Mouse (Mus musculus) G1E (cell line): ENCODE measurements around the gene Wdr61. TPM values are rescaled to one million over a fixed set of nuclear protein-coding genes. Genes with fewer than 3 reads are reported as not detected.

Source experiments
- ATAC-seq: 2 replicates; pipeline ENCODE4 v1.8.0; 2016; ENCODE audit warnings: mild to moderate bottlenecking; ENCODE audit not compliant: insufficient number of reproducible peaks, poor library complexity, low FRiP score, severe bottlenecking; ENCODE audit errors: extremely low read depth
- DNase-seq: peaks from one replicate; pipeline ENCODE4 v3.0.0; 2012; ENCODE audit warnings: low spot score
- H3K27me3 ChIP-seq: 2 replicates; pipeline ENCODE4 v1.6.1; 2012; ENCODE audit warnings: mild to moderate bottlenecking, low read length, inconsistent platforms; ENCODE audit not compliant: insufficient read depth
- H3K36me3 ChIP-seq: replicated peaks from 2 replicates; pipeline ENCODE3; 2012; ENCODE audit warnings: mild to moderate bottlenecking, inconsistent platforms
- H3K4me1 ChIP-seq: 2 replicates; pipeline ENCODE4 v1.6.1; 2012; ENCODE audit warnings: low read depth, low read length, inconsistent platforms, mixed read lengths; ENCODE audit not compliant: insufficient read depth
- H3K4me3 ChIP-seq: 2 replicates; pipeline ENCODE4 v1.5.1; 2012; ENCODE audit warnings: low read depth, mild to moderate bottlenecking, inconsistent platforms, low read length, moderate library complexity, mixed read lengths
- H3K9me3 ChIP-seq: replicated peaks from 2 replicates; pipeline ENCODE4 v1.6.1; 2012; ENCODE audit warnings: inconsistent platforms
- CTCF ChIP-seq: IDR thresholded peaks from 2 replicates; pipeline ENCODE4 v1.5.1; 2012; ENCODE audit warnings: low read depth, low read length, inconsistent platforms, mixed read lengths
- GATA1 ChIP-seq: IDR thresholded peaks from 2 replicates; pipeline ENCODE4 v1.6.1; 2012; ENCODE audit warnings: borderline replicate concordance, low read length, inconsistent platforms, mixed read lengths
- GATA2 ChIP-seq: IDR thresholded peaks from 2 replicates; pipeline ENCODE4 v1.6.1; 2012; ENCODE audit warnings: low read depth, low read length, inconsistent platforms, borderline replicate concordance
- POLR2AphosphoS5 ChIP-seq: IDR thresholded peaks from 2 replicates; pipeline ENCODE4 v1.6.1; 2012; ENCODE audit warnings: low read depth, low read length, inconsistent platforms; ENCODE audit not compliant: insufficient replicate concordance
- TAL1 ChIP-seq: conservative IDR thresholded peaks from 2 replicates; pipeline ENCODE4 v1.6.1; 2012; ENCODE audit warnings: low read depth, low read length, inconsistent platforms, mixed read lengths
- polyA plus RNA-seq: library from polyadenylated mRNA; stranded (reverse); fragments of >175 nt; gene quantifications from 2 replicates; pipeline ENCODE4 v1.2.3, GENCODE M21; 2012
- total RNA-seq, 2 experiments: library from RNA; stranded (forward) in 1 of 2; stranded (reverse) in 1 of 2; fragments of 200-1000 nt in 1 of 2; fragments of >200 nt in 1 of 2; fragmentation: Nextera tagmentation in 1 of 2; gene quantifications; 2 replicates each; pipeline ENCODE4 v1.2.3; 2014 to 2017

Wdr61 gene
- total and polyA plus RNA-seq, 3 experiments, result 32.6 to 109 (median 55.8) TPM

DNA sequence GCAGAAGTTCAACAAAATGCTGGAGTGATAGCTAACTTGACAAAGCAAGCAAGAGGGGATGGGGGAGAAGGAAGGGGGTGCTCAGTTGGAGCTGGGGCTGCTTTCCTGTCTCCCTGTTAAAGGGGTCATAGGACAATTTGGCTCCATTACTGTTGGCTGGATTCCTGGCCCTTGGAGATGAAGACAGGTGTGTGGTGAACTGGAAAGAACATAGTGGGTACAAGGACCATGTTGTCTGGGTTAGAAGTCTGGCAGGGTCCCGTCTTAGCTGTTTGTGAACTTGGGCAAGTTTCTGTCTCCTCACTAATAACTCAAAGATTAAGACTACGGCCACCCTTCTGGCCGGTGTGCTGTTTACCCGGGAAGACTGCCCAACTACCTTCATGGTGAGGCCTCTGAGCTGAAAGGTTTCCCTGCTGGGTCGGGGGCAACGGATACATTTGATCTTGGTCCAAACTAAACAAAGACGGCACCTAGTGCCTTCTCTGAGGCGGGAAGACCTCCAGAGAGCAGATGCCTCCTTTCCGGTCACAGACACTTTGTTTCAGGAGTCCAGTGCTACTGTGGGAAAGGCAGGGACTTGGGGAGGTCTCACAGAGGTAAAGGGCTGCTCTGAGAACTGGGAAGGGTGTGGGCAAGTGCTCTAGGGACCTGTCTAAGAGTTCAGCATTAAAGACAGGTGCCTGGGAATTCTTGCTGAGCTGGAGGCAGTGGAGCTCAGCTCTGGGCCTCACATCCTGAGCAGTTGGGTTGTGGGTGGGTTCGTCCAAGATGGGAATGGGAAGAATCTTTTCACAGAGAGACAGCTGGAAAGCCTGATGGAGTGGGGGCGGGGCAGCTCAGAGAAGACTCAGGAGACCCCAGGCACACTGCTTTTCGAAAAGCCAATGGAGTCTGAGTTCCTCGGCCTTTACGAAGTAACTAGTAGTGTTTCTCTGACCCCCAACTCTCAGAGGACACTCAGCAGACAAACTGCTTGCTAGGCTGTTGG lies 46.8 kb downstream of the Wdr61 start:
- ATAC-seq (no peak), DNase-seq (no peak)
- no peak overlapping the region for H3K4me3 ChIP-seq
- TF ChIP-seq POLR2AphosphoS5 (no peak), GATA1 (no peak), GATA2 (no peak), TAL1 (no peak), CTCF (no peak)
- H3K27me3 ChIP-seq, result peaks cover 26% of the 10 kb centered on the region
- H3K9me3 ChIP-seq, result no peaks in the 10 kb centered on the region
- no peaks in the 10 kb centered on the region for H3K4me1 ChIP-seq
- H3K36me3 ChIP-seq, result no peaks in the 10 kb centered on the region

DNA sequence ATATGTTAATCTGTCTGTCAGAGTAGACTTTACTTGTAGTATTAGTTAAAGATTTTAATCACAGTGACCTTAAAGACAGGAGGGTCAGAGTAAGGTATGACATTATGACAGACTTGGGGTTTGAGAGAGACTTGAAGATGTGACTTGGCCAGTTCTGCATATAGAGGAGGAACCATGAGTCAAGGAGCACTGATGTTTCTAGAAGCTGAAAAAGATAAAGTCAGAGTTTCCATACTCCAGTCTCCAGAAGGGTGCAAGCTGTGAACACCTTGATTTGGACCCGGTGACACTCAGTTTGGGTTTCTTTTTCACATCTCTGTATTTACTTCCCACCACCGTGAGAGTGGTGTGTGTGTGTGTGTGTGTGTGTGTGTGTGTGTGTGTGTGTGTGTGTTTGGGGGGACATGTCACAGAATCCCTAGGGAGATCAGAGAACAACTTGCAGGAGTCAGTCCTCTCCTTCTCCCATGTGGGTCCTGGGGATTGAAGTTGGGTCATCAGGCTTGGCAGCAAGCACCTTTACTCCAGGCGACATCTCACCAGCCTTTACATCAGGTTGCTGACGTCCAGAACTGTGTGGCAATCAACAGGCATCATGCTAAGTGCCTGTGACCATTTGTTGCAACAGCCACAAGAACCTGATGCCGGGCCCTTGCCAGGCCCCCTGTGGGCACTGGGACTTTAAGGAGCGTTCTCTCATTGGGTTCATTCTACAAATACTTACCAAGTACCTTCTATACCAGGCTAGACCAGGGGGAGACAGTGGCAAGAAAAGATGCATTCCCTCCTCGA lies 50.3 kb downstream of the Wdr61 start:
- TF ChIP-seq GATA1 (no peak), GATA2 (no peak), TAL1 (no peak), POLR2AphosphoS5 (no peak), CTCF (no peak)
- H3K4me1 ChIP-seq, result no peaks in the 10 kb centered on the region
- H3K4me3 ChIP-seq, result no peak overlapping the region
- no peaks in the 10 kb centered on the region for H3K36me3 ChIP-seq
- peaks cover 18% of the 10 kb centered on the region for H3K27me3 ChIP-seq
- no peaks in the 10 kb centered on the region for H3K9me3 ChIP-seq
- ATAC-seq, result no peak
- no peak for DNase-seq

DNA sequence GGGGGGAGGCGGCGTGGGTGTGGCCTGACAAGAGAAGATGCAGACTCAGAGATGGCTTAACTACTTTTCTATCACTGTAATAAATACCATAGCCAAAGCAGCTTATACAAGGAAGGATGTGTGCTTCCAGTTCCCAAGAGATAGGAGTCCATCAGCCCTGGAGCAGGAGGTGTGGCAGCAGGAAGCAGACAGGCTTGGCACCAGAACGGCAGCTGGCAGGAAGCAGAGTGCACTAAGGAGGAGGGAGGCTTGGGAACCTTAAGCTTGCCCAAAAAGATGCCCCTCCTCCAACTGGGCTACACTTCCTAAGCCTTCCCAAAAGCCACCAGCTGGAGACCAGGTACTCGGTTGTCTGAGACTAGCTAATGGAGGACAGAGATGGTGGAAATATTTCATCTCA lies 51.5 kb downstream of the Wdr61 start:
- TF ChIP-seq GATA1 (no peak), GATA2 (no peak), CTCF (no peak), POLR2AphosphoS5 (no peak), TAL1 (no peak)
- peaks cover 16% of the 10 kb centered on the region for H3K27me3 ChIP-seq
- no peak overlapping the region for H3K4me3 ChIP-seq

DNA sequence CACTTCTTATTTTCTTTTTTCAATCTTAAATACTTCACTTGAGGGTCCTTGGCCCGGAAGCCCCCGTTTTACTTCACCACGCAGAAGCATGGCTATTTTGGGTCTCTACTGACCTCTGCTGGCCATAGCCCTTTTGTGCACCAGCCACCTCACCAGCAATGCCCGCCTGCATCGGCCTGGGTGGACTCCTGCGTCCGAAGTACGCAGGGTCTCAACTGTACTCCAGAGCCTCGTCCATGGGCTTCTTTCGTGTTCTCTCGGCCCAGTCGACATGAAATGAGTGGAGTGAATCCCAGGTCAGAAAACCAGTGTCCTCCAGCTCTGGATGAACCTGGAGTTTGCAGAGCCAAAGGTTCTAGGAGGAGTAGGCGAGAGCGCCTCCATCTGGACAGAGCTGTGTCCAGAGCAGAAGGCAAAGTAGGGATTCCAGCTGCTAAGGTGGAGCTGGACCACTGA lies 57.8 kb downstream of the Wdr61 start:
- Histone ChIP-seq H3K4me3 (no peak overlapping the region), H3K4me1 (peaks cover 4% of the 10 kb centered on the region), H3K27me3 (peaks cover 22% of the 10 kb centered on the region), H3K36me3 (no peaks in the 10 kb centered on the region), H3K9me3 (no peaks in the 10 kb centered on the region)
- TF ChIP-seq GATA2, result no peak
- TF ChIP-seq CTCF, result peak; percentile 59
- no peak for TF ChIP-seq GATA1
- no peak for TF ChIP-seq TAL1
- ATAC-seq (no peak), DNase-seq (peak; percentile 38)

More for the DNA sequence above, 51.5 kb downstream of the Wdr61 start:
- no peak for DNase-seq
- no peak for ATAC-seq
- no peaks in the 10 kb centered on the region for H3K9me3 ChIP-seq
- H3K36me3 ChIP-seq, result no peaks in the 10 kb centered on the region
- H3K4me1 ChIP-seq, result no peaks in the 10 kb centered on the region

DNA sequence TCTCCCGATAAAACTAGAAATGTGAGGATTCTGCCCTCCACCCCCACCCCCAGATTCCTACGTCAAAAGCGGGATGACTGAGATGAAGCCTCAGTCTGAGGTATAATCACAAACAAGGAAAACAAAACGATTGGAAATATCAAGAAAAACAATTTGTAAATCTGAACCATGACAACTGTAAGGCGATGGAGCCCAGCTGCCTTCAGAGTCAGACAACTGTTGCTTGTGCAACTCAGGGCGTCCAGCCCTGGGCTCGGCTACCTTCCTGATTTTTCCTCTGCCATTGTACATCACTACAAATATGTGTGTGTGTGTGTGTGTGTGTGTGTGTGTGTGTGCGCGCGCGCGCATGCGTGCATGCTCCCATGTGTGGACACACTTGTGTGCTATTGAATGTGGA lies 60.4 kb downstream of the Wdr61 start:
- TF ChIP-seq POLR2AphosphoS5 (no peak), GATA1 (no peak), TAL1 (no peak), GATA2 (no peak), CTCF (no peak)
- Histone ChIP-seq H3K9me3 (no peaks in the 10 kb centered on the region), H3K4me3 (no peak overlapping the region), H3K4me1 (peaks cover 4% of the 10 kb centered on the region), H3K27me3 (peaks cover 17% of the 10 kb centered on the region), H3K36me3 (no peaks in the 10 kb centered on the region)
- DNase-seq, result no peak
- no peak for ATAC-seq

DNA sequence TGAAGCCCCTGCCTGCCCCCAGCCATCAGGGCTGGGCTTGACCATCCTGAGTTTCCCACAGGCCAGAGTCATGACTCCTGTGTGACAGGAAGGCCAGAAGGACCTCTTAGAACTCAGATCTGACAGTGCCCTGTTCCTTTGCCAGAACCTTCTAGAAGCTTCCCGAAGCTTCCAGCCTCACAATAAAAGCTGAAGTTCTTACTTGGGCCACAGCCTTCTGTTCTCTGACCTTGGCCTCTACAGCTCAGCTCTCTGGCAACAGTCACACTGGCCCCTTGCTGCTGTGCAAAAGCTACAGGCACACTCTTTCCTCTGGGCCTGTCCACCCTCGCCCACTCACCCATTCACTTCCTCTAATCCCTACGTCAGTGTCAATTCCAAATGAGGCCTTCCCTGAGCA lies 62.4 kb downstream of the Wdr61 start:
- Histone ChIP-seq H3K4me3 (no peak overlapping the region), H3K9me3 (no peaks in the 10 kb centered on the region), H3K27me3 (peaks cover 10% of the 10 kb centered on the region), H3K36me3 (no peaks in the 10 kb centered on the region), H3K4me1 (peaks cover 4% of the 10 kb centered on the region)
- DNase-seq (no peak), ATAC-seq (no peak)
- TF ChIP-seq CTCF (no peak), TAL1 (no peak), GATA2 (no peak), GATA1 (no peak), POLR2AphosphoS5 (no peak)
